Mouse (Mus musculus) neutrophil, adult 5-6 weeks (primary cell): ENCODE data around the gene Cdpf1. TPM values are rescaled to one million over a fixed set of nuclear protein-coding genes. Genes with fewer than 3 reads are reported as not detected.

Experiments
- ATAC-seq: fragments of 151-379, 151-347 bp; 2 replicates; pipeline ENCODE4 v1.8.0; 2017; ENCODE audit warnings: mild to moderate bottlenecking, moderate TSS enrichment; ENCODE audit not compliant: insufficient number of reproducible peaks, poor library complexity, low FRiP score, severe bottlenecking; ENCODE audit errors: extremely low read depth
- total RNA-seq: library from RNA; stranded (forward); fragments of 200-1000 nt; gene quantifications from 2 replicates; pipeline ENCODE4 v1.2.3, GENCODE M21; 2017

Gene Cdpf1
- total RNA-seq, result 7.5 and 7.9 TPM in 2 replicates

GRCm38 (mm10) chr15:85811535-85812277 is at the start of gene Cdpf1:
TSS of gene Cdpf1 (minus strand) at chr15:85811697.
- ATAC-seq, result peak; percentile 83

- peak; percentile 97 for ATAC-seq
Observed at GRCm38 (mm10) chr15:85859490-85860031, 48.1 kb upstream of the Cdpf1 start, which contains the start of gene Gtse1. TSS of gene Gtse1 (plus strand) at chr15:85859745.

- no peak for ATAC-seq
Observed at GRCm38 (mm10) chr15:85858980-85859489, 47.5 kb upstream of the Cdpf1 start.

- no peak for ATAC-seq
Observed at GRCm38 (mm10) chr15:85851656-85852392, 40.3 kb upstream of the Cdpf1 start.

GRCm38 (mm10) chr15:85845071-85845470 is 33.6 kb upstream of the Cdpf1 start:
- no peak for ATAC-seq

- no peak for ATAC-seq
Observed at GRCm38 (mm10) chr15:85841796-85842360, 30.4 kb upstream of the Cdpf1 start.

- ATAC-seq, result peak; percentile 23; the same call in 1 of the 2 replicates
Observed at GRCm38 (mm10) chr15:85840983-85841382, 29.5 kb upstream of the Cdpf1 start.

- no peak for ATAC-seq
Observed at GRCm38 (mm10) chr15:85836887-85837286, 25.4 kb upstream of the Cdpf1 start.

- ATAC-seq, result no peak
Observed at GRCm38 (mm10) chr15:85835335-85835734, 23.8 kb upstream of the Cdpf1 start.

- ATAC-seq, result no peak
Observed at GRCm38 (mm10) chr15:85832599-85832998, 21.1 kb upstream of the Cdpf1 start.

- ATAC-seq, result peak; percentile 85
Observed at GRCm38 (mm10) chr15:85831954-85832590, 20.6 kb upstream of the Cdpf1 start, which contains the start of gene Ttc38. TSS of gene Ttc38 (plus strand) at chr15:85832306.

GRCm38 (mm10) chr15:85829470-85829869 is 18.0 kb upstream of the Cdpf1 start:
- ATAC-seq, result no peak

- ATAC-seq, result no peak
Observed at GRCm38 (mm10) chr15:85828071-85828470, 16.6 kb upstream of the Cdpf1 start.

- no peak for ATAC-seq
Observed at GRCm38 (mm10) chr15:85826676-85827075, 15.2 kb upstream of the Cdpf1 start.

- ATAC-seq, result no peak
Observed at GRCm38 (mm10) chr15:85822011-85822359, 10.5 kb upstream of the Cdpf1 start.

- ATAC-seq, result no peak
Observed at GRCm38 (mm10) chr15:85821203-85822010, 9.9 kb upstream of the Cdpf1 start, which contains the start of gene Pkdrej. TSS of gene Pkdrej (minus strand) at chr15:85821734.

- ATAC-seq, result no peak
Observed at GRCm38 (mm10) chr15:85813428-85813827, 1.9 kb upstream of the Cdpf1 start.
